Comparison of ENCODE assay signal across 7 mouse cellular contexts in the genomic region with DNA sequence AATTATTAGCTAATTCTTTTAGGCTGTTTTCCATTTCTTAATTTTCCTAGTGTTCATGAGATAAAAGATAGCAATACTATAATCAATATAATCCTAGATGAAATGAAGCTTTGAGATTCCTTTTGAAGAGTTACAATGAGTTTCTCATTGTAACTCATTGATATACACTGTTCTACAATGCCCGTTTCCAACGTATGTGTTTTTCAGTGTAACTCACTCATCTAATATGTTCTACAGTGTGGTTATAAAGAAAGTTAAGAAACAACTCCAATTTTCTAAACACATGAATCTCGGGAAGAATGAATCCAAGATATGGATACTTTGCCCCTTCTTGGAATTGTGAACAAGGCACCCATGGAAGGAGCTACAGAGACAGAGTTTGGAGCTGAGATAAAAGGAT. TPM values are rescaled to one million over a fixed set of nuclear protein-coding genes. Genes with fewer than 3 reads are reported as not detected.
DNase-seq lines count a peak whose midpoint lies in the region; ATAC-seq lines count a peak whose summit lies in the region.

No protein-coding gene starts in this region.

- no peak overlapping the region for H3K27ac ChIP-seq in heart, embryonic 10.5 days
- H3K27ac ChIP-seq in limb, embryonic 11.5 days (replicated peaks; ENCODE audit: low read depth, low read length): no peak overlapping the region
- H3K27ac ChIP-seq in midbrain, embryonic 13.5 days: no peak overlapping the region

- H3K4me1 ChIP-seq in heart, embryonic 10.5 days: no peaks in the 10 kb centered on the region
- H3K4me1 ChIP-seq in limb, embryonic 11.5 days (ENCODE audit: control insufficient read depth, insufficient read depth, low read length): no peaks in the 10 kb centered on the region
- H3K4me1 ChIP-seq in midbrain, embryonic 13.5 days (replicated peaks): no peaks in the 10 kb centered on the region

- no peaks in the 10 kb centered on the region for H3K36me3 ChIP-seq in heart, embryonic 10.5 days
- H3K36me3 ChIP-seq in limb, embryonic 11.5 days (ENCODE audit: control insufficient read depth, insufficient read depth, low read length): no peaks in the 10 kb centered on the region
- H3K36me3 ChIP-seq in midbrain, embryonic 13.5 days: no peaks in the 10 kb centered on the region

- H3K4me3 ChIP-seq in heart, embryonic 10.5 days: no peak overlapping the region
- H3K4me3 ChIP-seq in limb, embryonic 11.5 days (ENCODE audit: low read depth, low read length): no peak overlapping the region
- no peak overlapping the region for H3K4me3 ChIP-seq in midbrain, embryonic 13.5 days (replicated peaks)

- DNase-seq in adrenal gland, postnatal 36 days: peak; percentile 69 to 95
- peak; percentile 100 for DNase-seq in fat pad, adult 2 months (ENCODE audit: extremely low read depth, low read depth, low spot score)
- peak; percentile 100 for DNase-seq in heart, embryonic 10.5 days (ENCODE audit: low spot score)
- DNase-seq in kidney, adult 9 months: peak; percentile 100
- peak; percentile 100 for DNase-seq in limb, embryonic 11.5 days (ENCODE audit: low spot score)
- peak; percentile 100 for DNase-seq in spleen, adult 12 weeks (ENCODE audit: low spot score)

- no peaks in the 10 kb centered on the region for H3K27me3 ChIP-seq in heart, embryonic 10.5 days (ENCODE audit: insufficient read depth, poor library complexity, severe bottlenecking)
- H3K27me3 ChIP-seq in limb, embryonic 11.5 days (ENCODE audit: control insufficient read depth, insufficient read depth, low read length): no peaks in the 10 kb centered on the region
- H3K27me3 ChIP-seq in midbrain, embryonic 13.5 days: no peaks in the 10 kb centered on the region

- 67% methylated on average over 3 of the region's 3 CpGs for WGBS in heart, embryonic 10.5 days
- WGBS in limb, embryonic 11.5 days: 67% methylated on average over 3 of the region's 3 CpGs
- 79% methylated on average over 3 of the region's 3 CpGs for WGBS in midbrain, embryonic 13.5 days

- H3K9ac ChIP-seq in limb, embryonic 11.5 days (ENCODE audit: low read length): no peak overlapping the region
- H3K9ac ChIP-seq in midbrain, embryonic 13.5 days (replicated peaks): no peak overlapping the region

- no peak overlapping the region for H3K4me2 ChIP-seq in limb, embryonic 11.5 days (ENCODE audit: low read depth, severe bottlenecking)
- H3K4me2 ChIP-seq in midbrain, embryonic 13.5 days (replicated peaks): no peak overlapping the region

- ATAC-seq in limb, embryonic 11.5 days (ENCODE audit: insufficient number of reproducible peaks, low FRiP score, low TSS enrichment, low read depth): peak; percentile 100
- peak; percentile 100 for ATAC-seq in midbrain, embryonic 13.5 days

- H3K9me3 ChIP-seq in heart, embryonic 10.5 days: 0 out of 2 replicates have a peak, but pooled peaks cover 3% of the 10 kb centered on the region
- no peaks in the 10 kb centered on the region for H3K9me3 ChIP-seq in limb, embryonic 11.5 days (ENCODE audit: control insufficient read depth, low read length)
- H3K9me3 ChIP-seq in midbrain, embryonic 13.5 days: peaks cover 3% of the 10 kb centered on the region; the same call in 1 of the 2 replicates

RNA-seq across cellular contexts. Expression of a gene that starts 35.5 kb away (rescaled TPM):
- 10 to 100 TPM; 19.6 to 35.2 TPM for total RNA-seq in adrenal gland, postnatal 36 days (2021)
- polyA plus RNA-seq in heart, embryonic 10.5 days (2016; fragmentation: Nextera tagmentation; extraction: Ambion mirVana): 4.2 and 5.6 TPM in 2 replicates
- polyA plus RNA-seq in limb, embryonic 11.5 days (2014; fragmentation: Nextera tagmentation; extraction: Ambion mirVana): 10.9 and 12.9 TPM in 2 replicates
- 164 and 171 TPM in 2 replicates for polyA plus RNA-seq in midbrain, embryonic 13.5 days (2015; fragmentation: Nextera tagmentation; extraction: Ambion mirVana)

Comparison
In these comparisons a context has a peak if more than half of its experiments do, and no peak if none do; other contexts are left out.
1. RNA of a gene that starts 35.5 kb away (polyA plus RNA-seq): 164 to 171 TPM in midbrain, embryonic 13.5 days; 10.9 to 12.9 TPM in limb, embryonic 11.5 days and 4.2 to 5.6 TPM in heart, embryonic 10.5 days; every median in the first group is over 10 times any median in the second.
2. Peak in every context shown above with its lines, with median percentiles within 50 percentile points of each other: DNase-seq.